Mouse (Mus musculus): ENCODE results near the gene Hmbs.
"Not testable (repeated sequence)": the region's sequence is repeated elsewhere in the genome, so short reads cannot be mapped to it uniquely, and the experiment has no call there.

The Hmbs gene

GRCm38 (mm10) chr9:44343781-44344421 lies at the start of gene Hmbs:
Hmbs (minus strand) TSS chr9:44344228.
- peak; percentile 86 for DNase-seq (ENCODE audit: low read depth, low spot score)

GRCm38 (mm10) chr9:44391466-44391865 lies 47.4 kb upstream of the Hmbs start:
- DNase-seq (ENCODE audit: low read depth, low spot score) = peak; percentile 48

GRCm38 (mm10) chr9:44389273-44389672 lies 45.2 kb upstream of the Hmbs start:
- no peak for DNase-seq (ENCODE audit: low read depth, low spot score)

- no peak for DNase-seq (ENCODE audit: low read depth, low spot score)
Measured at GRCm38 (mm10) chr9:44387221-44387620, 43.2 kb upstream of the Hmbs start.

- no peak for DNase-seq (ENCODE audit: low read depth, low spot score)
Measured at GRCm38 (mm10) chr9:44384596-44384995, 40.6 kb upstream of the Hmbs start.

GRCm38 (mm10) chr9:44379862-44380261 lies 35.8 kb upstream of the Hmbs start:
- DNase-seq (ENCODE audit: low read depth, low spot score) = no peak

GRCm38 (mm10) chr9:44379054-44379834 lies 35.2 kb upstream of the Hmbs start, which contains the start of gene Hyou1:
Hyou1 (plus strand) TSS chr9:44379490.
- DNase-seq (ENCODE audit: low read depth, low spot score) = peak; percentile 97

- no peak for DNase-seq (ENCODE audit: low read depth, low spot score)
Measured at GRCm38 (mm10) chr9:44378153-44378730, 34.2 kb upstream of the Hmbs start.

- not testable (repeated sequence) for DNase-seq (ENCODE audit: low read depth, low spot score)
Measured at GRCm38 (mm10) chr9:44377335-44377734, 33.3 kb upstream of the Hmbs start.

GRCm38 (mm10) chr9:44376141-44376540 lies 32.1 kb upstream of the Hmbs start:
- no peak for DNase-seq (ENCODE audit: low read depth, low spot score)

GRCm38 (mm10) chr9:44373386-44373785 lies 29.4 kb upstream of the Hmbs start:
- DNase-seq (ENCODE audit: low read depth, low spot score) = no peak

GRCm38 (mm10) chr9:44364480-44364879 lies 20.5 kb upstream of the Hmbs start:
- no peak for DNase-seq (ENCODE audit: low read depth, low spot score)

- not testable (repeated sequence) for DNase-seq (ENCODE audit: low read depth, low spot score)
Measured at GRCm38 (mm10) chr9:44361931-44362330, 17.9 kb upstream of the Hmbs start.

GRCm38 (mm10) chr9:44361190-44361917 lies 17.3 kb upstream of the Hmbs start, which contains the start of gene Vps11:
Vps11 (minus strand) TSS chr9:44361670.
- DNase-seq (ENCODE audit: low read depth, low spot score) = peak; percentile 97

GRCm38 (mm10) chr9:44357207-44357606 lies 13.2 kb upstream of the Hmbs start:
- no peak for DNase-seq (ENCODE audit: low read depth, low spot score)

- no peak for DNase-seq (ENCODE audit: low read depth, low spot score)
Measured at GRCm38 (mm10) chr9:44353142-44353541, 9.1 kb upstream of the Hmbs start.

GRCm38 (mm10) chr9:44352337-44352736 lies 8.3 kb upstream of the Hmbs start:
- DNase-seq (ENCODE audit: low read depth, low spot score) = no peak

- DNase-seq (ENCODE audit: low read depth, low spot score) = no peak
Measured at GRCm38 (mm10) chr9:44351396-44351795, 7.4 kb upstream of the Hmbs start.

GRCm38 (mm10) chr9:44348546-44348945 lies 4.5 kb upstream of the Hmbs start:
- DNase-seq (ENCODE audit: low read depth, low spot score) = no peak

- no peak for DNase-seq (ENCODE audit: low read depth, low spot score)
Measured at GRCm38 (mm10) chr9:44347621-44348020, 3.6 kb upstream of the Hmbs start.

- DNase-seq (ENCODE audit: low read depth, low spot score) = no peak
Measured at GRCm38 (mm10) chr9:44347166-44347565, 3.1 kb upstream of the Hmbs start.

Measured in skeletal muscle tissue, adult 2 months (tissue).